Mouse (Mus musculus) CH12.LX (cell line): Measurements from ENCODE around the gene Serpina12. TPM values are rescaled to one million over a fixed set of nuclear protein-coding genes. Genes with fewer than 3 reads are reported as not detected.
A peak's percentile ranks its signal among the peaks of the same experiment; 100 is the strongest.

ENCODE experiments used
- DNase-seq: peaks from one replicate; pipeline ENCODE4 v3.0.0-alpha.2; 2013; ENCODE audit errors: extremely low read depth
- H3K27ac ChIP-seq: 2 replicates; pipeline ENCODE4 v1.5.1; 2012; ENCODE audit warnings: low read depth, mild to moderate bottlenecking, control low read depth, moderate library complexity; ENCODE audit not compliant: insufficient read depth
- H3K27me3 ChIP-seq: replicated peaks from 2 replicates; pipeline ENCODE3; 2012; ENCODE audit warnings: inconsistent platforms
- H3K36me3 ChIP-seq, 2 experiments: replicated peaks in 1 of 2; 2 replicates each; pipeline versions ENCODE3 to v1.6.1; 2012; ENCODE audit warnings: inconsistent platforms in 1 of 2, low read length in 1 of 2, mild to moderate bottlenecking in 1 of 2, mixed read lengths in 1 of 2, moderate library complexity in 1 of 2; ENCODE audit not compliant: control insufficient read depth in 1 of 2, insufficient read depth in 1 of 2
- H3K4me1 ChIP-seq, 2 experiments: 2 replicates each; pipeline ENCODE4 v1.6.1; 2012; ENCODE audit warnings: inconsistent platforms in 1 of 2, moderate library complexity in 1 of 2; ENCODE audit not compliant: insufficient read depth in 2 of 2, control insufficient read depth in 1 of 2
- H3K4me2 ChIP-seq: 2 replicates; pipeline ENCODE4 v1.6.1; 2012; ENCODE audit warnings: low read depth, mild to moderate bottlenecking, control low read depth; ENCODE audit not compliant: poor library complexity, insufficient read depth, severe bottlenecking
- H3K4me3 ChIP-seq, 3 experiments: fragments of 150-350 bp in 1 of 3; sonication (generic) in 1 of 3; replicated peaks in 1 of 3; 2 replicates each; pipeline versions ENCODE3 to v1.5.1; 2011 to 2012; ENCODE audit warnings: low read depth in 2 of 3, low read length in 2 of 3, mild to moderate bottlenecking in 2 of 3, moderate library complexity in 2 of 3, control low read depth in 1 of 3, improper control_type of control experiment in 1 of 3, inconsistent platforms in 1 of 3, mixed read lengths in 1 of 3; ENCODE audit not compliant: poor library complexity in 1 of 3
- H3K79me2 ChIP-seq: replicated peaks from 2 replicates; pipeline ENCODE4 v1.6.1; 2012; ENCODE audit warnings: mild to moderate bottlenecking, moderate library complexity; ENCODE audit not compliant: control insufficient read depth, poor library complexity, insufficient read depth, severe bottlenecking; ENCODE audit errors: extremely low read depth
- H3K9ac ChIP-seq: 2 replicates; pipeline ENCODE4 v1.6.1; 2012; ENCODE audit warnings: low read depth, mild to moderate bottlenecking, control low read depth, moderate library complexity; ENCODE audit not compliant: insufficient read depth
- H3K9me3 ChIP-seq: replicated peaks from 2 replicates; pipeline ENCODE3; 2012; ENCODE audit warnings: low read length, inconsistent platforms, mixed read lengths
- BHLHE40 ChIP-seq: IDR thresholded peaks from 2 replicates; pipeline ENCODE4 v1.6.1; 2011; ENCODE audit warnings: mild to moderate bottlenecking, low read depth, low read length, improper control_type of control experiment
- E2F4 ChIP-seq: IDR thresholded peaks from 2 replicates; pipeline ENCODE4 v1.6.1; 2011; ENCODE audit warnings: low read depth, low read length, improper control_type of control experiment; ENCODE audit not compliant: insufficient replicate concordance
- EP300 ChIP-seq: IDR thresholded peaks from 2 replicates; pipeline ENCODE4 v1.6.1; 2011; ENCODE audit warnings: low read length, improper control_type of control experiment
- ETS1 ChIP-seq: conservative IDR thresholded peaks from 2 replicates; pipeline ENCODE4 v1.6.1; 2012; ENCODE audit warnings: low read depth, mild to moderate bottlenecking, inconsistent platforms, low read length, improper control_type of control experiment, moderate library complexity
- GABPA ChIP-seq: IDR thresholded peaks from 2 replicates; pipeline ENCODE4 v1.6.1; 2012; ENCODE audit warnings: low read depth, low read length, improper control_type of control experiment, inconsistent platforms; ENCODE audit not compliant: insufficient replicate concordance
- HCFC1 ChIP-seq: IDR thresholded peaks from 2 replicates; pipeline ENCODE4 v1.6.1; 2012; ENCODE audit warnings: low read depth, mild to moderate bottlenecking, inconsistent platforms, low read length, improper control_type of control experiment
- MAZ ChIP-seq: IDR thresholded peaks from 2 replicates; pipeline ENCODE4 v1.6.1; 2012; ENCODE audit warnings: low read depth, mild to moderate bottlenecking, inconsistent platforms, low read length, improper control_type of control experiment, moderate library complexity
- MXI1 ChIP-seq: IDR thresholded peaks from 2 replicates; pipeline ENCODE4 v1.6.1; 2011; ENCODE audit warnings: mild to moderate bottlenecking, low read depth, low read length, improper control_type of control experiment
- RAD21 ChIP-seq: IDR thresholded peaks from 2 replicates; pipeline ENCODE4 v1.6.1; 2011; ENCODE audit warnings: low read depth, mild to moderate bottlenecking, low read length, improper control_type of control experiment, moderate library complexity
- RCOR1 ChIP-seq: conservative IDR thresholded peaks from 2 replicates; pipeline ENCODE4 v1.6.1; 2012; ENCODE audit warnings: low read depth, mild to moderate bottlenecking, inconsistent platforms, low read length, improper control_type of control experiment
- SIN3A ChIP-seq: IDR thresholded peaks from 2 replicates; pipeline ENCODE4 v1.6.1; 2012; ENCODE audit warnings: low read length, improper control_type of control experiment, inconsistent platforms
- UBTF ChIP-seq: IDR thresholded peaks from 2 replicates; pipeline ENCODE4 v1.6.1; 2012; ENCODE audit warnings: low read depth, mild to moderate bottlenecking, inconsistent platforms, low read length, improper control_type of control experiment, moderate library complexity
- ZMIZ1 ChIP-seq: IDR thresholded peaks from 2 replicates; pipeline ENCODE4 v1.6.1; 2012; ENCODE audit warnings: low read depth, mild to moderate bottlenecking, inconsistent platforms, low read length, improper control_type of control experiment
- dilution Hi-C: fragments of 300-500 bp; cut with MboI; formaldehyde crosslinking; loops from 2 replicates; pipeline ENCODE4 v1.14.3; 2020; ENCODE audit warnings: low sequenced_read_pairs; ENCODE audit not compliant: extremely low pct_unique_long_range_greater_than_20kb, extremely low pct_ligation_motif_present
- in situ Hi-C: fragments of 300-500 bp; cut with MboI; formaldehyde crosslinking; loops from 3 replicates; pipeline ENCODE4 v1.14.3; 2019; ENCODE audit warnings: low sequenced_read_pairs, low pct_ligation_motif_present, low pct_unique_long_range_greater_than_20kb, mixed read lengths
- polyA plus RNA-seq: library from polyadenylated mRNA; unstranded; fragments of >175 nt; gene quantifications from 2 replicates; pipeline ENCODE4 v1.2.1, GENCODE M21; 2012; ENCODE audit warnings: low read depth; ENCODE audit not compliant: insufficient read length
- total RNA-seq, 2 experiments: library from RNA; depleted of rRNA; stranded (reverse); fragments of 300-350 nt in 1 of 2; fragments of >200 nt in 1 of 2; gene quantifications; 2 replicates each; pipeline ENCODE4 v1.2.3; 2012 to 2014

The Serpina12 gene
- total and polyA plus RNA-seq, 3 experiments = 0.09 TPM; not detected in 2

GRCm38 (mm10) chr12:104060126-104060525 lies 15.9 kb upstream of the Serpina12 start:
- DNase-seq = no peak
- Histone ChIP-seq H3K27ac (no peak overlapping the region), H3K4me1 (peaks cover 23 to 69% of the 10 kb centered on the region in 2 experiments), H3K27me3 (peaks cover 5% of the 10 kb centered on the region), H3K9ac (no peak overlapping the region), H3K36me3 (no peaks in the 10 kb centered on the region), H3K9me3 (no peaks in the 10 kb centered on the region), H3K4me2 (no peak overlapping the region), H3K4me3 (no peak overlapping the region), H3K79me2 (no peaks in the 10 kb centered on the region)
- in situ Hi-C loops = loop anchor here (5.0 kb wide), 1 partner anchor 63 kb away; no protein-coding TSS in a partner anchor
- TF ChIP-seq SIN3A = no peak
- TF ChIP-seq EP300 = no peak
- no peak for TF ChIP-seq E2F4
- no peak for TF ChIP-seq ETS1
- no peak for TF ChIP-seq RCOR1
- no peak for TF ChIP-seq GABPA
- no peak for TF ChIP-seq MAZ
- dilution Hi-C loops = no loop called here

GRCm38 (mm10) chr12:104057531-104057930 lies 13.3 kb upstream of the Serpina12 start:
- TF ChIP-seq ZMIZ1 = no peak
- no peak for TF ChIP-seq HCFC1
- no peak for TF ChIP-seq UBTF
- TF ChIP-seq BHLHE40 = 0 out of 2 replicates have a peak, but pooled peaks have one; percentile 25
- H3K36me3 ChIP-seq = no peaks in the 10 kb centered on the region
- no peak overlapping the region for H3K9ac ChIP-seq
- peaks cover 21 to 44% of the 10 kb centered on the region in 2 experiments for H3K4me1 ChIP-seq
- DNase-seq = no peak
- in situ Hi-C loops = no loop called here
- H3K79me2 ChIP-seq = no peaks in the 10 kb centered on the region
- no peak overlapping the region for H3K4me3 ChIP-seq
- no peak overlapping the region for H3K4me2 ChIP-seq
- H3K27me3 ChIP-seq = peaks cover 8% of the 10 kb centered on the region
- H3K9me3 ChIP-seq = no peaks in the 10 kb centered on the region
- H3K27ac ChIP-seq = no peak overlapping the region
- dilution Hi-C loops = no loop called here

- Histone ChIP-seq H3K4me2 (no peak overlapping the region), H3K27me3 (peaks cover 9% of the 10 kb centered on the region), H3K4me1 (peaks cover 19 to 41% of the 10 kb centered on the region in 2 experiments), H3K36me3 (no peaks in the 10 kb centered on the region), H3K27ac (no peak overlapping the region), H3K9ac (no peak overlapping the region), H3K79me2 (no peaks in the 10 kb centered on the region), H3K4me3 (no peak overlapping the region), H3K9me3 (no peaks in the 10 kb centered on the region)
- in situ Hi-C loops = no loop called here
- dilution Hi-C loops = no loop called here
- no peak for DNase-seq
- TF ChIP-seq MXI1 = peak; percentile 92
- no peak for TF ChIP-seq RAD21
Observed at GRCm38 (mm10) chr12:104057050-104057449, 12.8 kb upstream of the Serpina12 start.
